Mouse (Mus musculus): ENCODE measurements around the gene Erbb3. TPM values are rescaled to one million over a fixed set of nuclear protein-coding genes. Genes with fewer than 3 reads are reported as not detected.
"Not testable (repeated sequence)": the region's sequence is repeated elsewhere in the genome, so short reads cannot be mapped to it uniquely, and the experiment has no call there.

The Erbb3 gene
- polyA plus RNA-seq, 1 experiment from 2014 or later: 11.8 TPM

GRCm38 (mm10) chr10:128615798-128616448 lies 26.5 kb upstream of the Erbb3 start:
- not testable (repeated sequence) for H3K9me3 ChIP-seq (ENCODE audit: control insufficient read depth, low read length); H3K4me1 ChIP-seq (ENCODE audit: control insufficient read depth, insufficient read depth, low read length); H3K4me2 ChIP-seq (replicated peaks; ENCODE audit: low read depth, low read length); H3K27ac ChIP-seq (ENCODE audit: low read depth, low read length); H3K9ac ChIP-seq (ENCODE audit: low read depth, low read length); H3K36me3 ChIP-seq (ENCODE audit: control insufficient read depth, insufficient read depth, low read length); H3K4me3 ChIP-seq (ENCODE audit: low read length); H3K27me3 ChIP-seq (ENCODE audit: control insufficient read depth, insufficient read depth, low read length); ATAC-seq (ENCODE audit: low FRiP score, low TSS enrichment)
- 83% methylated on average over 6 of the region's 7 CpGs for WGBS

- H3K36me3 ChIP-seq (ENCODE audit: control insufficient read depth, insufficient read depth, low read length): no peaks in the 10 kb centered on the region
- no peaks in the 10 kb centered on the region for H3K27me3 ChIP-seq (ENCODE audit: control insufficient read depth, insufficient read depth, low read length)
- 52% methylated on average over 3 of the region's 3 CpGs for WGBS
- no peak overlapping the region for H3K4me2 ChIP-seq (replicated peaks; ENCODE audit: low read depth, low read length)
- H3K9ac ChIP-seq (ENCODE audit: low read depth, low read length): no peak overlapping the region
- H3K4me3 ChIP-seq (ENCODE audit: low read length): no peak overlapping the region
- H3K27ac ChIP-seq (ENCODE audit: low read depth, low read length): no peak overlapping the region
- H3K9me3 ChIP-seq (ENCODE audit: control insufficient read depth, low read length): no peaks in the 10 kb centered on the region
- no peaks in the 10 kb centered on the region for H3K4me1 ChIP-seq (ENCODE audit: control insufficient read depth, insufficient read depth, low read length)
- no peak for ATAC-seq (ENCODE audit: low FRiP score, low TSS enrichment)
Observed at GRCm38 (mm10) chr10:128614934-128615333, 25.5 kb upstream of the Erbb3 start.

- not testable (repeated sequence) for H3K27ac ChIP-seq (ENCODE audit: low read depth, low read length); H3K9ac ChIP-seq (ENCODE audit: low read depth, low read length); H3K4me2 ChIP-seq (replicated peaks; ENCODE audit: low read depth, low read length); H3K4me3 ChIP-seq (ENCODE audit: low read length); ATAC-seq (ENCODE audit: low FRiP score, low TSS enrichment); H3K4me1 ChIP-seq (ENCODE audit: control insufficient read depth, insufficient read depth, low read length); H3K36me3 ChIP-seq (ENCODE audit: control insufficient read depth, insufficient read depth, low read length); H3K9me3 ChIP-seq (ENCODE audit: control insufficient read depth, low read length); H3K27me3 ChIP-seq (ENCODE audit: control insufficient read depth, insufficient read depth, low read length)
- WGBS: 73% methylated on average over 4 of the region's 4 CpGs
Observed at GRCm38 (mm10) chr10:128613820-128614219, 24.4 kb upstream of the Erbb3 start.

- no peaks in the 10 kb centered on the region for H3K9me3 ChIP-seq (ENCODE audit: control insufficient read depth, low read length)
- 27% methylated on average over 6 of the region's 6 CpGs for WGBS
- no peaks in the 10 kb centered on the region for H3K27me3 ChIP-seq (ENCODE audit: control insufficient read depth, insufficient read depth, low read length)
- H3K4me3 ChIP-seq (ENCODE audit: low read length): no peak overlapping the region
- H3K36me3 ChIP-seq (ENCODE audit: control insufficient read depth, insufficient read depth, low read length): no peaks in the 10 kb centered on the region
- ATAC-seq (ENCODE audit: low FRiP score, low TSS enrichment): peak; percentile 32; the same call in 1 of the 2 replicates
- H3K4me2 ChIP-seq (replicated peaks; ENCODE audit: low read depth, low read length): no peak overlapping the region
- H3K27ac ChIP-seq (ENCODE audit: low read depth, low read length): no peak overlapping the region
- no peak overlapping the region for H3K9ac ChIP-seq (ENCODE audit: low read depth, low read length)
- H3K4me1 ChIP-seq (ENCODE audit: control insufficient read depth, insufficient read depth, low read length): no peaks in the 10 kb centered on the region
Observed at GRCm38 (mm10) chr10:128613154-128613440, 23.6 kb upstream of the Erbb3 start.

GRCm38 (mm10) chr10:128612433-128613153 lies 23.1 kb upstream of the Erbb3 start:
- Histone ChIP-seq H3K27ac (ENCODE audit: low read depth, low read length) (no peak overlapping the region), H3K9ac (ENCODE audit: low read depth, low read length) (no peak overlapping the region), H3K36me3 (ENCODE audit: control insufficient read depth, insufficient read depth, low read length) (no peaks in the 10 kb centered on the region), H3K4me1 (ENCODE audit: control insufficient read depth, insufficient read depth, low read length) (no peaks in the 10 kb centered on the region), H3K4me2 (replicated peaks; ENCODE audit: low read depth, low read length) (no peak overlapping the region), H3K4me3 (ENCODE audit: low read length) (no peak overlapping the region), H3K27me3 (ENCODE audit: control insufficient read depth, insufficient read depth, low read length) (no peaks in the 10 kb centered on the region), H3K9me3 (ENCODE audit: control insufficient read depth, low read length) (no peaks in the 10 kb centered on the region)
- peak; percentile 65; the same call in 1 of the 2 replicates for ATAC-seq (ENCODE audit: low FRiP score, low TSS enrichment)
- WGBS: 15% methylated on average over 16 of the region's 16 CpGs

- Histone ChIP-seq H3K9ac (ENCODE audit: low read depth, low read length) (no peak overlapping the region), H3K9me3 (ENCODE audit: control insufficient read depth, low read length) (no peaks in the 10 kb centered on the region), H3K27me3 (ENCODE audit: control insufficient read depth, insufficient read depth, low read length) (no peaks in the 10 kb centered on the region), H3K27ac (ENCODE audit: low read depth, low read length) (no peak overlapping the region), H3K4me3 (ENCODE audit: low read length) (no peak overlapping the region), H3K36me3 (ENCODE audit: control insufficient read depth, insufficient read depth, low read length) (no peaks in the 10 kb centered on the region), H3K4me2 (replicated peaks; ENCODE audit: low read depth, low read length) (no peak overlapping the region), H3K4me1 (ENCODE audit: control insufficient read depth, insufficient read depth, low read length) (no peaks in the 10 kb centered on the region)
- ATAC-seq (ENCODE audit: low FRiP score, low TSS enrichment): no peak
- 44% methylated on average over 2 of the region's 2 CpGs for WGBS
Observed at GRCm38 (mm10) chr10:128606483-128606882, 17.0 kb upstream of the Erbb3 start.

GRCm38 (mm10) chr10:128602470-128603128 lies 13.1 kb upstream of the Erbb3 start:
- no peaks in the 10 kb centered on the region for H3K36me3 ChIP-seq (ENCODE audit: control insufficient read depth, insufficient read depth, low read length)
- no peaks in the 10 kb centered on the region for H3K27me3 ChIP-seq (ENCODE audit: control insufficient read depth, insufficient read depth, low read length)
- H3K4me3 ChIP-seq (ENCODE audit: low read length): no peak overlapping the region
- no peak for ATAC-seq (ENCODE audit: low FRiP score, low TSS enrichment)
- 75% methylated on average over 4 of the region's 4 CpGs for WGBS
- no peak overlapping the region for H3K9ac ChIP-seq (ENCODE audit: low read depth, low read length)
- no peaks in the 10 kb centered on the region for H3K4me1 ChIP-seq (ENCODE audit: control insufficient read depth, insufficient read depth, low read length)
- no peak overlapping the region for H3K27ac ChIP-seq (ENCODE audit: low read depth, low read length)
- H3K4me2 ChIP-seq (replicated peaks; ENCODE audit: low read depth, low read length): no peak overlapping the region
- no peaks in the 10 kb centered on the region for H3K9me3 ChIP-seq (ENCODE audit: control insufficient read depth, low read length)

- Histone ChIP-seq H3K36me3 (ENCODE audit: control insufficient read depth, insufficient read depth, low read length) (no peaks in the 10 kb centered on the region), H3K4me1 (ENCODE audit: control insufficient read depth, insufficient read depth, low read length) (no peaks in the 10 kb centered on the region), H3K9ac (ENCODE audit: low read depth, low read length) (no peak overlapping the region), H3K4me2 (replicated peaks; ENCODE audit: low read depth, low read length) (no peak overlapping the region), H3K9me3 (ENCODE audit: control insufficient read depth, low read length) (no peaks in the 10 kb centered on the region), H3K27me3 (ENCODE audit: control insufficient read depth, insufficient read depth, low read length) (no peaks in the 10 kb centered on the region), H3K4me3 (ENCODE audit: low read length) (no peak overlapping the region), H3K27ac (ENCODE audit: low read depth, low read length) (no peak overlapping the region)
- no peak for ATAC-seq (ENCODE audit: low FRiP score, low TSS enrichment)
- 91% methylated on average over 1 of the region's 1 CpGs for WGBS
Observed at GRCm38 (mm10) chr10:128601499-128601898, 12.0 kb upstream of the Erbb3 start.

- Histone ChIP-seq H3K9ac (ENCODE audit: low read depth, low read length) (no peak overlapping the region), H3K4me2 (replicated peaks; ENCODE audit: low read depth, low read length) (no peak overlapping the region), H3K27me3 (ENCODE audit: control insufficient read depth, insufficient read depth, low read length) (no peaks in the 10 kb centered on the region), H3K27ac (ENCODE audit: low read depth, low read length) (no peak overlapping the region), H3K36me3 (ENCODE audit: control insufficient read depth, insufficient read depth, low read length) (no peaks in the 10 kb centered on the region), H3K4me1 (ENCODE audit: control insufficient read depth, insufficient read depth, low read length) (no peaks in the 10 kb centered on the region), H3K4me3 (ENCODE audit: low read length) (no peak overlapping the region), H3K9me3 (ENCODE audit: control insufficient read depth, low read length) (no peaks in the 10 kb centered on the region)
- WGBS: 21% methylated on average over 2 of the region's 2 CpGs
- no peak for ATAC-seq (ENCODE audit: low FRiP score, low TSS enrichment)
Observed at GRCm38 (mm10) chr10:128598476-128598875, 9.0 kb upstream of the Erbb3 start.

Measured in kidney, embryonic 14.5 days (tissue).